Mouse (Mus musculus): ENCODE data around the gene Map3k5. TPM values are rescaled to one million over a fixed set of nuclear protein-coding genes. Genes with fewer than 3 reads are reported as not detected.

The Map3k5 gene
- polyA plus RNA-seq, 1 experiment from 2014 or later, result 4.2 TPM

Other genes starting within 250 kb of the Map3k5 start
- gene Il20ra, start 221.9 kb upstream of the Map3k5 start, polyA plus RNA-seq (2014; fragmentation: Nextera tagmentation; extraction: Ambion mirVana), result 0.11 and 0.24 TPM in 2 replicates
- gene Slc35d3, start 83.0 kb upstream of the Map3k5 start, polyA plus RNA-seq (2014; fragmentation: Nextera tagmentation; extraction: Ambion mirVana), result 2.1 and 2.5 TPM in 2 replicates
- 36.5 and 38.4 TPM in 2 replicates for gene Pex7, start 26.8 kb upstream of the Map3k5 start, polyA plus RNA-seq (2014; fragmentation: Nextera tagmentation; extraction: Ambion mirVana)
- gene Map7, start 214.0 kb downstream of the Map3k5 start, polyA plus RNA-seq (2014; fragmentation: Nextera tagmentation; extraction: Ambion mirVana), result 2.8 and 3.9 TPM in 2 replicates

All from heart, embryonic 11.5 days (tissue).